Mouse (Mus musculus): ENCODE results near the gene Nek8.

Nek8 gene

GRCm38 (mm10) chr11:78182961-78183844, 6.7 kb upstream of the Nek8 start, which contains the start of gene Rpl23a:
TSS of gene Rpl23a (minus strand) at chr11:78183584.
- peak; percentile 81 for DNase-seq (ENCODE audit: low spot score)

DNA sequence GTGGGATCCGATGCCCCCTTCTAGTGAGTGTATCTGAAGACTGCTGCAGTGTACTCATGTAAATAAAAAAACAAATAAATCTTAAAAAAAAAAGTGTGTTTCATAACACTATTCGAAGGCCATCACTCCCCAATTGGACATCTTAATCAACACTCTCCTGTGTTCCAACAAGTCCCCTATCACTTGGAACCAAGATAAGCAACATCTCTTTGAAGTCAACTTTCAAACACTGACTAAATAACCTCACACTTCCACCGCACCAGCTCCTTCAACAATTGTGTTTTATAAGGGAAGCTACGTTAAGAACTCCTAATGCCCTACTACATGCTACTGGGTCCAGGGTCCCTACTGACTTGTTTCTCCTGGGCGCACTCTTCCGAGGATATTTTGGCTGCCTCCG, 6.0 kb upstream of the Nek8 start:
- no peak for DNase-seq (ENCODE audit: low spot score)

DNA sequence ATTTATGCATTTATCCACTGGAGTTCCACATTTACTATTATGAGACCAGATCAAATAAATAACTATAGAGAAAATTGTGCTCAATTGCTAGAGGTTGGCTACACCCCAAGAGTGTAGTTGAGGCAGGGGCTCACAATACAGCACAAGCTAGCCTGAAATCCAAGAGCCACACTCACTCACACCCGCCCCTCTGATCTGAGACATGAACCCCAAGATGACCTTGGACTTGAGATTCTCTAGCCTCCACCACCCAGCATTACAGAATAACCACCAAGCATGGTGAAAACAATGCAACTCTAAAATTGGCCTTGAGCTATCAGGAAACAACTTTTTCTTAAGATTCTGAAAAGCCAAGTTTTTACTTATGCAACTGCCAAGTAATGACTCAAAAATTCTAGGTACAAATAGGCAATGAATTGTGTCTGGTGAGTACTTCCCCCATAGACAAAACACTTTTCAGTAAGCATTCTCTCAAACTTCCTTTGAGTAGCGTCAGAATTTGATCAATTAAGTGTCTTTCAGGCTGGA, 5.4 kb upstream of the Nek8 start:
- DNase-seq (ENCODE audit: low spot score), result no peak

DNA sequence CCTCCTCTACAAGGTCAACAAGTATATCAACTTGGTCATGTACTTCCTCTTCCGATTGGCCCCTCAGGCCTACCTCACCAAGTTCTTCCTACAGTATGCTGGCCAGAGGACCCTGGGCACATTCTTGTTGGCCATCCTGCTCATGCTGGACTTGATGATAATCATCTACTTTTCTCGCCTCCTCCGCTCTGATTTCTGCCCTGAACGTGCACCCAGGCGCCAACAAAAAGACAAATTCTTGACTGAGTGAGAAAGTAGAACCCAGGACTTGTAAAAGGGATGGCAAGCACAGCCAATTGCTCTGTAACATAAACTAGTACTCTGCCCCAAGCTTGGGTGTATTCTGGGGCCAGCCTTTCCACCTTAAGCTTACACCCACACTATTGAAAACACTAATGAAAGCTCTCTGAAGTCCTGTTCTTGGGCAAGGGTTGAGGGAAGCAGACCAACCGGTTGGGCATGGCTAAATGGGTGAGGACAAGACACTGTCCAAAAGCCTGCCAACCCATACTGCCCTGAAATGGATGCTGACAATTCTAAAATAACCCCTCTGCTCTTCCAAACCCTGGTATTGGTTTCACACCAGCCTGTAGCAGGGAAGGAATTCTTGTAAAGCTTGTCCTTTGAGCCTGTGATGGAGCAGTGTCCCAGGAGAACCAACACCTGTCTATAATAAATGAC, 3.7 kb upstream of the Nek8 start:
- DNase-seq (ENCODE audit: low spot score), result no peak

- no peak for DNase-seq (ENCODE audit: low spot score)
Observed at GRCm38 (mm10) chr11:78179438-78179999, 3.0 kb upstream of the Nek8 start.

GRCm38 (mm10) chr11:78178859-78179437, 2.5 kb upstream of the Nek8 start:
- DNase-seq (ENCODE audit: low spot score), result no peak

- peak; percentile 93 for DNase-seq (ENCODE audit: low spot score)
Observed at GRCm38 (mm10) chr11:78177903-78178858, 1.7 kb upstream of the Nek8 start.

GRCm38 (mm10) chr11:78177437-78177836, 962 bp upstream of the Nek8 start:
- DNase-seq (ENCODE audit: low spot score), result no peak

DNA sequence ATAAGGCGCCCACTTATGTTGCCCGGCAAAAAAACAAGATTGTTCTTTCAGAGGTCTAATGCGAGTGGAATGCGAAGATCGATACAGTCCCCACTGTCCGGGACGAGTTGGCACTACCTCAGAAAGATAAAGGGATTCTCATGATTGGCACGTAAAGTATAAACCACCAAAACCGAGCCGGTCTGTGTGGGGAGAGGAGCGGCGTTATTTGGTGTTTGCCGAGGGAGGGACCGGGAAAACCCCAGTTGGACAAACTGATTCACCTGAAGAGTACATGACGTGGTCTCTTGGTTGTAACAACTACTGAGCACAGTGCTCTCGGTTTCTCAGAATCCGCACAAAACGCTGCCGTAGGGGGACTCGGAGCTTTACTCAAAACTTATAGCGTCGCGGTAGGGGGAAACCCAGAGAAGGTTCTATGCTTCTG, 443 bp upstream of the Nek8 start:
- no peak for DNase-seq (ENCODE audit: low spot score)

DNA sequence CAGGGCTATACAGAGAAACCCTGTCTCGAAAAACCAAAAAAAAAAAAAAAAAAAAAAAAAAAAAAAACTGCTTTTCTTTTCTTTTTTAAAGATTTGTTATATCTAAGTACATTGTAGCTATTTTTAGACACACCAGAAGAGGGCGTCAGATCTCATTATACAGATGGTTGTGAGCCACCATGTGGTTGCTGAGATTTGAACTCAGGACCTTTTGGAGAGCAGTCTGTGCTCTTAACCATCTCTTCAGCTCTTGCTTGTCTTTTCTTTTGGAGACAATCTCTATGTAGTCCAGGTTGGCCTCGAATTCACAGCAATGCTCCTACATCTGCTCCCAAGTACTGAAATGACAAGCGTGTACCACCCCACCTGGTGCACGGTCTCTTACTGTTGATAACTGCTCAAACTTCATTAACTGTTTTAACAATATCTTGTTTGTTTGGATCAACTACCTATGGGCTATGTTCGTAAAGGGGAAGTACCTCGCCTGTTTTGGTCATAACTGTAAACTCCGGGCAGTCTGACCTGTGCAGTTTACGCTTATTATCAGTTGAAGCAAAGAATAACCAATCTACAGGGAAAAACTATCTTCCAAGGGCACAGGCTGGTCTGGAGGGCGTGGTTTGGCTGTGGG, 589 bp downstream of the Nek8 start:
- DNase-seq (ENCODE audit: low spot score), result no peak

- DNase-seq (ENCODE audit: low spot score), result no peak
Observed at GRCm38 (mm10) chr11:78174506-78174905, 2.0 kb downstream of the Nek8 start.

DNA sequence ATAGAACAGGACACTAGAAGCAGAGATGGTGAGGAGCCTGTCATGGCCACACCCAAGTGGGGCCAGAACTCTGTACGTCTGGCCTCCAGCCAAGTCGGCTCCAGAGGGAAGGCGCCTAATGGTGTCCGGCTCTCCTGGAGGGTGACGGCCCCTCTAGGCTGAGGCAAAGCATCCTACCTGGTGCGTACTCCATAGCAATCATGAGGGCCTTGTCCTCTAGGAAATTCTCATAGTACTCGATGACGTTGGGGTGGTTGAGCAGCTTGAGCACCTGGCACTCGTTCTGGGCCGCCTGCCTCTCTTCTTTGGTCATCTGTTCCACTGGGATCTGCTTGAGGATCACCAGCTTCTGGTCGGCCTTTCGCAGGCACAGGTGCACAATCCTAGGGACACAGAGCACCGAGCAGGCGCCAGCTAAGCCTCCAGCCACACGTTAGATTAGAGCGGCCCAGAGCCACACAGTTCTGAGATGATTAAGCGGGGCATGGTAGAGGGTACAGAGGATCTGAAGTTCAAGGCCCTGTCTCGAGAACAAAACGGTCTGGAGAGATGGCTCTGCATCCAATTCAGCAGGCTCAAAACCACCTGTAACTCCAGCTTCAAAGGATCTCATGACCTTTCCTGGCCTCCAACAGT, 3.6 kb downstream of the Nek8 start:
- no peak for DNase-seq (ENCODE audit: low spot score)

DNA sequence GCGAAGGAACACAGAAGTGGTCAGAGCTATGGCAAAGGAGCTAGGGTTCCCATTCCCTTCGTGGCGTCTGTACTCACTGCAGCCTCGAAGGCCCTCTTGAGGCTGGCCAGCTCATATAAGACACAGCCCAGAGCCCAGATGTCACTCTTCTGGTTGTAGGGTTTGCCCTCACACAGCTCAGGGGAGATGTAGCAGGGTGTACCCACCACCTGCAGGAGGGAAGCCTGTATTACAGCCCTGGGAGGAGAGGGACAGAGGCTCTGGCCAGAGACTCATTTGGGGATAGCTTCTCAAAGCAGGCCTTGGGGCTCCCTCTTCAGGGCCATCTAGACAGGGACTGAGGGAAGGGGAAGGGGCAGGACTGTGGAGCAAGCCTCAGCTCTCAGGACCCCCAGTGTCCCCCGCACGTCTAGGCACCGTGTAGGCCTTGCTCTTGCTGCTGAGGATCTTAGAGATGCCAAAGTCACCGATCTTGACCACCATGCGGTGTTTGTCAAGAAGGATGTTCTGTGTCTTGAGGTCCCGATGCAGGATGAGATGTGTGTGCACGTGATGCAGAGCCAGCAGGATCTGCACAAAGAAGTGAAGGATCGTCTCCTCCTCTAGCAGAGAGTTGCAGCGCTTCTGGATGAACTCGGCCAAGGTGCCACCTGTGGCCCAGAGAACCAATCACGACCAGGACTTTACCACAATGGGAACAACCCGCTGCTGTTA, 4.3 kb downstream of the Nek8 start:
- no peak for DNase-seq (ENCODE audit: low spot score)

DNA sequence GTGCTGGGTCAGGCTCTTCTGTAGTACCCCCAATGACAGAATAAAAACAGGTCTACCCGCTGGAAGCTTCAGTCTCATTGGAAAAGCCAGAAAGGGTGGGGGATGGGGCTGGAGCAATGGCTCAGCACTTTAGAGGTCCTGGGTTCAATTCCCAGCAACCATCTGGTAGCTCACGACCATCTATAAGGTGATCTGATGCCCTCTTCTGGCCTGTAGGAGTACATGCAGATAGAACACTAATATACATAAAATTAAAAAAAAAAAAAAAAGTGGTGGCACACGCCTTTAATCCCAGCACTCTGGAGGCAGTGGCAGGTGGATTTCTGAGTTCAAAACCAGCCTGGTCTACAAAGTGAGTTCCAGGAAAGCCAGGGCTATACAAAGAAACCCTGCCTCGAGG, 5.1 kb downstream of the Nek8 start:
- DNase-seq (ENCODE audit: low spot score), result no peak

DNA sequence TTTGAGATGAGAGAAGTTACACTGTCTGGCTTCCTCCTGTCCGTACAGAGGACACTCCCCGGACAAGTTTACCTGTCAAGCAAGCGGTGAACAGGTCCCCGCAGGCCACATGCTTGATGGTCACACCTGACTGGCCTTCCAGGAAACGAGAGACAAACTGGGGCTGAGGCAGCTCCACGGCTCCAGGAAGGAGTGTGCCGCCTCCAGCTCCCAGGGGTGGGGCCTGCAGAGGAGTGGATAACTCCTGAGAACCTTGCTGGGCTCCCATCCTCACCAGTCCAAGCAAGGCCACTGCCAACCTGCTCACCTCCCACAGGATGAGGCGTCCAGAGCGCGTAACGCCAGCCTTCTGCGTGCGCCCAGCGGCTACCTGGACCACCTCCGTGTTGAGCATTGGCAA, 6.2 kb downstream of the Nek8 start:
- no peak for DNase-seq (ENCODE audit: low spot score)

DNA sequence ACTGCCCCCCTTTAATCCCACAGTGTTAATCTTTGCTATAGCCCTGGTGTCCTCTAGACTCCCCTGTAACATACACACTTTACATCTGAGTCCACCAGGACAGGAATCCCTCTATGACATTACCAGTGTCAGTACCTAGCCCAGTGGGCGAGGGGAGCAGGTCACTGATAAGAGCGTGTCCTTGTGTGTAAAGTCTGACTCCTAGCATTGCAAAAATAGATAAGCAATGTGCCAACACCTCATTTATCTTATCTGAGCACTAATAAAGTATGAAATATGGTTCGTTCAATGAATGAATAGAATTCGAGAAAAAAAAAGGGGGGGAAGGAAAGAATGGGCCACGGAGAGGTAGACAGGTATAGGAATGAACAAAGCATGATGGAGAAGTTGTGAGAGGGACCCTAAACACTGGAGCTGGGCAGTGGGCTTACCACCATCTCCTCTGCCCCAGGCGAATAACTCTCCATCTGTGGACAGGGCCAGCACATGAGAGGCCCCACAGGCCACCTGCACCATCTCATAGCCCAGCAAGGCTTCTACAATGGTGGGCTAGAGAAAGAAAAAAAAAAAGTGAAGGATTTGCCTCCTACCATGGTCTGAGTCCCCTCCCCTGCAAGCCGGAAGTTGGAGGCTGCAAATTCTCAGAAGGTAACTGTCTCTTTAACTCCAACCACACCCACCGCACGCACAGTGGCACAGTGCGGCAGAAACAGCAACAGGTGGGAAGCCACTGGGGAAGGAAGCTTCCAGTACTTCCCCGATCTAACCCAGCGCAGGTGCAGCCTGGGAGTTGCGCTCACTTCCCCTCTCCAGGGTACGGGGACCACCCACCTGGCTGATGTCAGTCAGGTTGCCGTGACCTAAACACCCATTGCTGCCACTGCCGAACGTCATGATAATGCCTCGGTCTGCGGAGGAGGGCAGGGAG, 7.7 kb downstream of the Nek8 start:
- DNase-seq (ENCODE audit: low spot score), result no peak

DNA sequence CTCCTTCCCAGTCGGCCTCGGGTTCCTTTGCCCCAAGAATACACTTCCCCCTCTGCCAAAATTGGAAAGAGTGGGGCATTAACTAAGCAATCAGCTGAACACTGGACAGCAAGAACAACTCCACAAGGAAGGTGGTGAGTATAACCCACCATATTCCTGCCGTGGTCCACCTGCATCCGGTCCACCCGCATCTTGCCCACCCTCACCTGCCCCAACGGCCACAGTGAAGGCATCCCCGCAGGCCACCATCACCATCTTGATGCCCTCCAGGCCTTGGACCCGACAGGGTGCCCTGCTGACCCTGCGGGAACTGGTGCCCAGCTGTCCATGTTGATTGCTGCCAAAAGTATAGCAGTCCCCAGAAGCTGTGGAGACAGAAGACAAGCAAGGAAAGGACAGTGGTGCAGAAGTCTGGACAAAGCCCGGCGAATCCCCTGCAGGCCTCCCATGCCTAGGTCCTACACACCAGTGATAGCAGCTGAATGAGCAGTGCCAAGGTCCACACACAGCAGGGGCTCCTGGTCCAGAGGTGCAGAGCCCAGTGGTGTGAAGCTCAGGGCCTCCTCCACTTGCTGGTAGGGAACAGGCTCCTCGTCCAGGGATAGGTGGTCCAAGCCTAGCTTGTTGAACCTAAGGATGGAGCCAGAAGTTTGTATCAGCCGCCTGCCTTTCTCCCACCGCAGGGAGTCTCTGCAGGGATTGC, 9.1 kb downstream of the Nek8 start:
- no peak for DNase-seq (ENCODE audit: low spot score)

DNA sequence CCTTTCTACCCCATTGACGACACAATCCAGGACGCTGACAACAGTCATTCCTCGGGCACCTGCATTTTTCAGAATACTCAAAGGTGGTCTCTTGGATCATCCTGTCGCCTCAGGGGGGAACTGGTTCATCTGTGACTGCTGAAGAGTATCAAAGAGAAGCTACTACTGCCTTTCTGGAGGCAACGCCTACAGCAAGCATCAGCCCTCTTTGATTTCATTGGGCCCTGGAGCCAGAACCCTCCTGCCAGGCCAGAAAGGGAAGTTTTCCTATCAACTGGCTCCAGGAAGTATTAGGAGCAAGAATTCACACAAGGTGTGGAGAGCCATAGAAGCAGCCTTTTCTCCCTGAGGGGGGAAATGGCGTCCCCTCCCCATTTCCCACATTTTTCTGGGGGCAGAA, 9.8 kb downstream of the Nek8 start:
- DNase-seq (ENCODE audit: low spot score), result no peak

Data from ovary, postnatal 10 days (tissue).